Mouse (Mus musculus) T-helper 2 cell (primary cell): Measurements from ENCODE around the gene Larp1b.

Source experiments
- in situ Hi-C: fragments of 300-600 bp; cut with MboI, MseI; formaldehyde crosslinking; loops from one replicate; pipeline ENCODE4 v1.15.1; 2025; ENCODE audit warnings: high pct_unique_total_duplicates

Gene Larp1b

DNA sequence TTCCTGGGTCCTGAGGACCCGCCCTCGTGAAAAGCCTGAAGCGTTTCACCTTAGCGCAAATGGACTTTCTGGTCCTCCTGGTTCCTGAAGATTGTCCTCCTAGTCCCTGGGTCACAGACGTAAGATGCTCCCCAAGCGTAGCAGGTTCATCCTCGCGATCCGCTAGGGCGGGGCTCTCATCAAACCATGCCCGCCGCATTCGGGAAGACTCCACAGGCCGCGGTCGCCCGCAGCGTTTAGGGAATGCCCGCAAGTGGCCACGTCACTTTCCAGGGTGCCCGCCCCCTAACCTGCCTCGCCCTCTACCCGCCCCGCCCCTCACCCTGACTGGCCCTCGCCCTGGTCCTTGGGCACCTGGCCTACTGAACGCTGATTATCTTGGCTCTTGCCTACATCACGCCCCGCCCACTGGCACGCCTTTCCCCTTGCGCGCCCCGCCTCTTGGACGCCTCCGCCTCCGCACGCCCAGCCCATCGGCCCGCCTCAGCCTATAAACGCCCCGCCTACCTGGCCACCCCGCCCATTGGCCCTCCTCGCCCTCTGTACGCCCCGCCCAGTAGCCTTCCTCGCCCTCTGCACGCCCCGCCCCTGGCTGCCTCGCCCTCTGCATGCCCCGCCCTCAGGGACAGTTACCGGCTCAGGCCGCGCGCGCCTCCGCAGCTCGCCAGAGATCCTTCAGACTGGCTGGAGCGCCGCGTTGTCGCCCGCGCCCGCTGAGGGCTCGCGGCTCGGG is at the start of gene Larp1b:
Larp1b (plus strand) TSS at position 659 of the 733 bp plus-strand sequence.
- in situ Hi-C loops: no loop called here

DNA sequence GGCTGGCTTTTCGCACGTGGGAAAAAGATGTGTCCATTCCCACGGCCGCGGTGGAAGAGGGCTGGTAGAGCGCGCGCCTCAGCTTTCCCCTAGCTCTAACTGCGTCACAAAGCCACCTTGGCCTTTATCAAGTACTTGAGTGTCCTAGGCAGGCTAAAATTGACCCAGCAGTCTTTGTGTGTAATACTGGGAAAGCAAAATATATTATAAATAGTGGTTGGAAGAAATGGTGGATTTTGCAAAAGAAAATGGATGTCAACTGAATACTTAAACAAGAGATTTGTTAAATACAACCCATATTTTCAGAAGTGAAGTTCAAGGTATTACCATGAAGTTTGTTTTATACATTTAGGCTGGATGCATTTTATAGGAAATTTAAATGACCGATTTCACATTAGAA is 47.2 kb upstream of the Larp1b start, which contains the start of gene 1700034I23Rik:
1700034I23Rik (minus strand) TSS at position 101 of the 400 bp plus-strand sequence.
- in situ Hi-C loops: loop anchor here (5.0 kb wide), 1 partner anchor 45 kb away; no protein-coding TSS in a partner anchor

DNA sequence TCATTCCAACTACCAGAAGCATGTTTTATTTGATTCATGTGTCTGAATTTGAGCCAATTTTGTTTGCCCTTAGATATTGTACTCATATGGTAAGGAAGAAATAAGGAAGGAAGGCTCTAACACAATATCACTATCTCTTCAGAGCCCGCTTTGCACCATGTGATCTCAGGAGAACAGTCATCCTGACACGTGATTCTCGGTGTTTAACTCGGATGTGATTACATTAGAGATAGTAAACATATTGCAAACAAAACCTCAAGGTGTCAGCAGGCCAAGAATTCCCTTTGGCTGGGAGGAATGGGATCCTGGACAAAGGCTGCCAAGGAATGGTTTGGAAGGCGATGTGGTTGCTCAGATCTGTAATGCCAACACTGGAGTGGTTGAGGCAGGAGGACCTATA is 11.4 kb upstream of the Larp1b start:
- in situ Hi-C loops: no loop called here

DNA sequence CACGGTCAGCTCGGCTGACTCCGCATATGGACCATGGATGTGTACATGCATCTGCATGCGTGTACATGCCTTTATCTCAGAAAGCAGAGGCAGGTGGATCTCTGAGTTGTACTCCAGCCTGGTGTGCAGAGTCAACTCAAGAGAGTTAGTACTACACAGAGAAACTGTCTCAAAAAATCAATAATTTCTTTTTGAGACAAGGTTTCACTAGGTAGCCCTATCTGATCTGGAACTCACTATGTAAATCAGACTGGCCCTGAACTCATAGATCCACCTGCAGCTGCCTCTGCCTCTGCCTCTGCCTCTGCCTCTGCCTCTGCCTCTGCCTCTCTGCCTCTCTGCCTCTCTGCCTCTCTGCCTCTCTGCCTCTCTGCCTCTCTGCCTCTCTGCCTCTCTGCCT is 11.0 kb upstream of the Larp1b start:
- in situ Hi-C loops: no loop called here

DNA sequence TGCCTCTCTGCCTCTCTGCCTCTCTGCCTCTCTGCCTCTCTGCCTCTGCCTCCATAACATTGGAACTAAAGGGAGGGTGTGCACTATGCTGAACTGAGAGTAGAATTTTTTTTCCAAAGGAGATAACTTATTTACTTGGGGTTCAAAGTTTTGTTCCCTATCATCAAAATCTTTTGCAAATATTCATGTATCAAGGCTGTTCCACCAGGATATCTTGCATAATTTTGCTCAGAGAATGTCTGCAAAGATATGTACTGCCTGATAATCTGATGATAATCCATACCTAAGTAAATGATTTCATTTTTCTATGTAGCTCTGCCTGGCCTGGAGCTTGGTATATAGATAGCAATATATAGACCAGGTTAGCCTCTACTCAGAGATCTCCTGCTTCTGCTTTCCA is 10.6 kb upstream of the Larp1b start:
- in situ Hi-C loops: no loop called here

DNA sequence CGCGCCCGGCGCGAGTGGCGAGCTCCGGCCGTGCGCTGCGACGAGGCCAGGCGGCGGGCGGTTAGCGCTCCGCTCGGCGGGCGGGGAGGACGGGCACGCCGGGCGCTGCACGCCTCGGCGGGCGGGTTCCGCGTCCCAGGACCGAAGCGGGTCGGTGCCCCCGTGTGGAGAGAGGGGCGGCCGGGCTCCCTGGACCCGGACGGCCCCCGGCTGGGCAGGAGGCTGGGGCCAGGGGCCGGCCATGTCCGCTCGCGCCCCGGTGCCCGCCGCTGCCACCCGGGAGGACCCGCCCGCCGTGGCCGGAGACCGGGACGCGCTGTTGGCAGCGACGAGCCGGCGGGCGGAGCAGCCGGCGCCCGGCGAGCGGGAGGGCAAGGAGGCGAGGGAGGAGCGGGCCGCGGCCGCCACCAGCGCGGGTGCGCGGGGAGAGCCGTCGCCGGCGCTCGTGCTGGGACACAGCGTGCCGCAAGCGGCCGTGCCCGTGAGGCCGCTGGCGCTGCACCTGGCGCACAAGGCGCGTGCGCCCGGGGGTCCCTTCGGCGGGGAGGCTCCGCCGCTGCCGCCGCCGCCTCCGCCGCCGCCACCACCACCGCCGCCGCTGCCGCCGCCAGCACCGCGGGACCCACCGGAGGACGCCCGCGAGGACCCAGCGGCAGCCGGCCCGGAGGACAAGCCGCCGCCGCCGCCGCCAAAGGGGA is 424 bp downstream of the Larp1b start:
- in situ Hi-C loops: loop anchor here (25.0 kb wide), 1 partner anchor 413 kb away; the partner anchor contains the start of gene Intu

DNA sequence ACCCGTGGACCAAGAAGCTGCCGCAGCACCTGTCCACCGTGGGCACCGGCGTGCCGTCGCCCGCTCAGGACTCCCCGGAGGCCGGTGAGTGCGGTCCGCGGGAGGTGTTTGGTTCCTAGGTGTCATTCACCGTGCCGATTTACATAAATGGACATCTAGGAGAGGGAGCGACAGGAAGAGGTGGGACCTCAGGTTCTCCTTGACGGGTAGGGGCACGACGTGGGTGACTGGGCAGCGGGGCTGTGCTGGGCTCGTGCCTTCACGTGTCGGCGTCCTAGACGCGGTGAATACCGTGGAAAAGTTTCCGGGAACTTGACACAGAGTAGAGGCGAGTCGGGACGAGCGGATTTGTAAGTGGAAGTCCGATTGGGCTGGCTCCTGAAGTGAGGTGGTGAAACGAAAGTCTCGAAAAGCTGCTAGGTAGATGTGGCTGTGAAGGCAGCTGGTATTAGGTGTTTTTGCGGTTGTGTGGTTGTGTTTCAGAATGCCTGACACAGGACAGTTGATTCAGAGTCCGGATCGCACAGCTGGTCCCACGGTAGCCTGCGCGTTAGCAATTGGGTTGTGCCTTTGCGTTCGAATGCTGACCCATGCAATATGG is 1.1 kb downstream of the Larp1b start:
- in situ Hi-C loops: loop anchor here (25.0 kb wide), 1 partner anchor 413 kb away; the partner anchor contains the start of gene Intu

DNA sequence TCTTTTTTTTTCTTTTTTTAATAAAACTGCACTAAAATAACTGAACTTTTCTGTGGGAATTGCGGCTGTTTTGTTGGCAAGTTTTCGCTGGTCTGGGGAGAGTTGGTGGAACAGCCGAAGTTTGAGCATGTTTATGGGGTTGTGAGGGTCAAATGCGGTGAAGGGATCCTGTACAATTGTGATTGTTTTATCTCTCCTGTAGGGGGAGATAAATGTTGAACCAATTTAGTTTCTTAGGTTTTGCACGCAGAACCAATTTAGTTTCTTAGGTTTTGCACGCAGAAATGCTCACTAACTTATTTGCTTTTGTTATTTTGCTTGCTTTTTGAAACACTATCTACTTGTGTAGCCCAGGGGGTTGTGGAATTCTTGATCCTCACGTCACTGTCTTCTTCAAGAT is 1.7 kb downstream of the Larp1b start:
- in situ Hi-C loops: loop anchor here (25.0 kb wide), 1 partner anchor 414 kb away; the partner anchor contains the start of gene Intu

DNA sequence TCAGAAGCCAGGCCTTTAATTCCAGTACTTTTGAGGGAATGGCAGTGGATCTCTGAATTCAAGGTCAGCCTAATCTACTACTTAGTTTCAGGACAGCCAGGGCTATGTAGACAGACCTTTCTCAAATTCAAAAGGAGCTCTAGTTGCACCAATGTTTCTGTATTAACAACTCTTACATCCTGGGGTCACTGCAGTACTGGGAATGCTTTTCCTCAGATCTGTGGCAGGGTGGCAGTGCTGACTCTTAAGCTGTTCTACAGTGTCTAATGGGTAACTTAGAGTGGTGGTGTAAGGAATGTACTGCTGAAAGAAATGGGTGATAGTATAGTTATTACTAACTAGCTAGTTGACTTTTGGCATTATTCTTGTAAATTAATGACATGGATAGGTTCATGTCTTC is 3.0 kb downstream of the Larp1b start:
- in situ Hi-C loops: loop anchor here (25.0 kb wide), 1 partner anchor 415 kb away; the partner anchor contains the start of gene Intu

DNA sequence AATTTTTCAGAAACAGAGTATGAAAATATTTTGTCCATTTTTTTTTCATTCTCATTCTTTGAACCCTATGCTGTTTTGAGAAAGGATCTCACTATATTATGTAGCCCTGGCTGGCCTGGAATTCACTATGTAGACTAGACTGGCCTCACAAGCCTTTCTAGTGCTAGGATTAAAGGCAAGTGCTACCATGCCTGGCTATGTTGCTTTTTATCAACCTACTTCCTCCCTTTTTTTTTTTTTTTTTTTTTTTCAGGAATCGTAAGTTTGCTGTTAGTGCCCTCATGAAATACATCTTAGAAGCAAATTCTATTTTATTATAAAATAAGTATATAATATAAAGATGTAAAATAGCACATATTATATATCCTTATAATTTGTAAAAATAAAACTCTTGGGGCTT is 5.2 kb downstream of the Larp1b start:
- in situ Hi-C loops: loop anchor here (25.0 kb wide), 1 partner anchor 417 kb away; the partner anchor contains the start of gene Intu

DNA sequence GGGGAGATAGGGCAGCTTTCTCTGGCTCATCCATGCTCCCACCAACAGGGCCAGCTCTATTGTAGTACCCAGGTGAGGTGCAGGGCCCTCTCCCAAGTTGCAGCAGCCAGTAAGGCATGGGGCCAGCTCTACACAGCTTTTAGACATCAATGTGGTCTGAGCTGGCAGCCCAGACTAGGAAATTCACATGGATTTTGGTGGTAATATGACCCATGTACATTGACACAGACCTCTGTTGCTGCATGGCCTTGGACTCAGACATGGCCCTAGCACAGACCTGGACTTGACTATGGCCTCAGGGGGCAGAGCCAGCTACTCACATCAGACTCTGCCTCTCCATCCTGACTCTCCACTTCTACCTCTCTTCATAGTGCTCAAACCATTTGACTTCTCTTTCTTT is 9.2 kb downstream of the Larp1b start:
- in situ Hi-C loops: loop anchor here (25.0 kb wide), 1 partner anchor 422 kb away; the partner anchor contains the start of gene Intu

DNA sequence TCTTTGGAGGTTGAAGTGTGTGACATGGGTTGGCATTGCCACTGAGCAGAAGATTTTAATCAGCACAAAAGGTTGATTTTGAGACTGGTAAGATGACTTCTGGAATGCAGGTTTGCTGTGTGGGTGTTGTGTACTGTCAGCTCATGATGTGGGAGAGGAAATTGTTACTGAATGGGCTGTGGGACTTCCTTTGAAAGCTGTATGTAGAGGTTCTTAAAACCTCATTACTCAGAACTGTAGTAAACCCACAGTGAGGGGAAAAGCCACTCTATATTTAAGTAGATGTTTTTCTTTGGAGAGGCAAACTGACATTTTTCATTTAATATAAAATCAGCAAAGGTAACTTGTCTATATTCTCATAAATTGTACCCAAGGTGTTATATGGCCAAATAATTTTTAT is 31.1 kb downstream of the Larp1b start:
- in situ Hi-C loops: no loop called here

DNA sequence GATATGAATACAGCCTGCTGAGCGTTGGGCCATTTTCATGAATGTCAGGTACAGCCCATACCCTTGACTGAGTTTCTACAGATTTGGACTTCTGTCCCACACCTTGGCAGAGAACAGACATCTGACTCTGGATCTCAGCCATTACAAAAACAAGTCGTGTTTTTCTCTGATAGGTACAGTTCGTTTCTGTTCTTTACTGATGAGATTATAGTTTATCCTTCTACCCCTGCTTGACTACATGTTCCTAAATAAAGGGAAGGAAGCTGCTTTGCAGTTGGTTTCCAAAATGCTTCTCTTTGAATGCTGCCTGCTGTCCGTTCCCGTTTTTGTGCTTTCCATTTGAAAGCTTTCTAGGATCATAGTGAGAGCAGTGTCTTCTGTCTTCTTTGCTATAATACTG is 37.9 kb downstream of the Larp1b start:
- in situ Hi-C loops: no loop called here

DNA sequence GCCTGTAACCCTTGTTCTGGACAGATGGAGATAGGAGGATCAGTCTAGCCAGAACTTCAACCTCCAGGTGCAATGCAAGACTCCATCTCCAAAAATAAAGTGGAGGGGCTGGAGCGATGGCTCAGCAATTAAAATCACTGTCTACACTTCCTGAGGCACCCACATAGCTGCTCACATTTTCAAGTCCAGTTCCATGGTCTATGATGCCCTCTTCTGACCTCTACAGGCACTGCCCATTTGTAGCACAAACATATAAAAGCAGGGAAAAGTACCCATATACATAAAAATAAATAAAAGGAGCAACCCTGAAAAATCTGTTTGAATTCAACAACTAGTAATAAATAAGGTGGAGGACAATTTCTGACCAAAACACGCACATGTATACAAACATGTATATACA is 39.1 kb downstream of the Larp1b start:
- in situ Hi-C loops: no loop called here

DNA sequence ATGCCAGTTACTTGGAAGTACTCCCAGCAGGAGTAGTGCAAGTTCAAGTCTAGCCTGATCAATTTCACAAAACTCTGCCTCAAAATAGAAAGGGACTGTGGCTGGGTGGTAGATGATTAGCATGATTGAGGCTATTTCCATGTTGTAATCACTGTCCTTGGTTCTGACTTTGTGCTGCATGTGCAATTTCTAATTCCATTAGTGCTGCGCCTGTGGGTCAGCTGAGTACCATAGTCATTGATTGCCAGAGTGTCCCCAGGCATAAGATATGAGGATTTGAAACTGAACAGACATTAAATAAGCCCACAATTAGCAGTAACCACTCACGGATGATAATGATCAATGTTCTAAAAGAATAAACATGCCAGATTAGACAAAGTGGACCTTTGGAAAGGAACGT is 41.9 kb downstream of the Larp1b start:
- in situ Hi-C loops: no loop called here

DNA sequence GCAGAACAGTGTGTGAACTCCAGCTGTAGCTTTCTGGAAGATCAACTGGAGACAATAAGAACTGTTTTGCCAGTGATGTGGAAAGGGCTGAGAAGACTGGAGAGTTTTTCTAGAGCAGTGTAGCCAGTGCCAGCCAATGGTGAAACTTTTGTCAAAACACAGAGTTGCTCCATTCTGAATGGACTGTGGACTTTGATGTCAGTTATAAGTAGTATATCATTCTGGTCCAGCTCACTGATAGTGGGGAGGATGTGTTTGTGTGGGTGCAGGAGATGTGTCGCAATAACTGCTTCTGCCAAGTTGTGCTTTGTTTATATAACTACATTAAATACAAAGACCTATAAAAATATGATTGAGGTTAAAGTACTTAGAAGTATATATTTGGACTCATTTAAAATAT is 45.5 kb downstream of the Larp1b start:
- in situ Hi-C loops: no loop called here

DNA sequence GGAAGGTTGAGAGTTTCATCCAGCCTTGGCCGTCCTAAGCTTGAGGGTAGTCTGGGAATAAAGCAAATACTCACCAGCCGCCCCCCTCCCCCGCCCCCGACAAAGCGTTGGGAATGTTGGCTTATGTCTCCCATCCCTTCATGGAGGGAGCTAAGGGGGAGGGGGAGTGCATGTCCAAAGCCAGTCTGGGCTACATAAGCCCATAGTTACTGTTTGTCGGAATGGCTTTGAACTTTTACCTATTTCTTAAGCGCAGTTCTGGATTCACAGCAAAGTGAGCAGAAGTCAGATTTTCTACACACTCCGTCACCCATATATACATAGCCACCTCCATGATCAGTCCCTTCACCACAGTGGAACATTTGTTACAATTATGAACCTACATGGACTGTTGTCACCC is 59.7 kb downstream of the Larp1b start:
- in situ Hi-C loops: no loop called here

DNA sequence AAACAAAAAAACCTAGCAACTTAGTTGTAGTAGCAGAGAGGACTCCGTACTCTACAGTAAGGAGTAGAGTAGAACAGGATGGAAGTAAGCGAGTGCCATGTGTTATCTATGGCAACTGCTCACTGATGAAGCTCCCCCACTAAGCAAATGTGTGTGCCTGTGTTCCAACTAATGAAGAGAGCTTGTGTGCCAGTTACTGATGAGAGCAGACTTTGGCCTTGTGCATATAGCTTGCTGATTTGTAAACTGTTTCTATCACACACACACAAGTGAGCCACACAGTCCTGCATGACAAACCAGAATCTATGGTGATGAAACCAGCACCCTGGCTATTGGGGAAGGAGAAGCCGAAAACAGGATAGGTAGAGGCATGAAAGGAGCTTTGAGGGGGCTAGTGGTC is 60.4 kb downstream of the Larp1b start:
- in situ Hi-C loops: no loop called here

DNA sequence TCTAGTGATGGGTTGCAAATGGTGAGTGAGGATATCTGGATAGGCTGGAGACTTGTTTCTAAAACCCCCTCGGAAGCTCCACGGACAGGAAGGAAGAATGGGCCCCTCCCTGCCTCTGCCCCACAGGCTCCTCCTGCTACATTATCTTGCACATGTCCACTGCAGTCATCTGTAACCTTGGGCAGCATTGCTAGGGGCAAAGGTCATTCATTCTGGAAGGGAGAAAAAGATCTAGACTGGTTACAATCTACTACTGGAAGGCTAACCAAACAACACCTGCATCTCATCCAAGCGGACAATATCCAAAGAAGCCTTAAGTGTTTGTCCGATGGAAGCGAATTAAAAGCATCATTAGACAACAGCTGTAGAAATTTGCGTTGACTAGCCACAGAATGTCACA is 61.1 kb downstream of the Larp1b start:
- in situ Hi-C loops: no loop called here

DNA sequence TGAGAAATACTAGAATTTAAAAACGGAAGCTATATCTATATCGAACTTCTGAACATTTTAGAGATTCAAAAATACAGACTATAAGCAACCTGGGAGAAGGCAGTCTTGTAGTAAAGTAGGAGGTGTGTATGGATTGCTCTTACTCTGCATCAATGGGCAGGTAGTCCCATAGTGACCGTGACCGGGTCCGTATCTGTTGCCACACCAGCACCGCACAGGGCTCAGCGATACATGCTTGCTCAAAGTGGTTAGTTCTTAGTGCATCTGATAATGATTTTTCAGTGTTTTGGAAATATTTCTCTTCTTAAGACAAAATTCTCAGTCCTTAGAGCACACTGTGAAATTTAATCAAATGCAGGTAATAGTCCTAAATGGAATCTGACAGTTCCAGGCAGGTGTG is 62.8 kb downstream of the Larp1b start:
- in situ Hi-C loops: no loop called here

DNA sequence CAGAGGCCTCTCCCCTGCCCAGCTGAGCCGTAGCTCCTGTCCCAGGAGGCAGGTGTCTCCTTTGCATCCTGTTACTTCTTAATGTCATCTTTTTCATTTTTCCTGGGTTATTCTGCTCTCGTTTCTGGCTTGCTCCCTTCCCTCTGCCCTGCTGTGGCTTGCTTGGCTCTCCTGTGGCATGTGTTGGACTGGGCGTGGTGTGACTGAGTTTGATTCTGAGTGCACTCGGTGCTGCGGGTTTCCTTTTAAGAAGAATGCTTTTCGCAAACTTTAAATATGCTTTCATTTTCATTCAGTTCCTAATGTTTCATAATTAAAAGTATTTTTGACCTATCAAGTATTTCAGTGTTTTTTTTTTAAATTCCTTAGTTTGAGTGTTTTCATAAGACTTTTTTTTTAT is 65.3 kb downstream of the Larp1b start:
- in situ Hi-C loops: no loop called here

DNA sequence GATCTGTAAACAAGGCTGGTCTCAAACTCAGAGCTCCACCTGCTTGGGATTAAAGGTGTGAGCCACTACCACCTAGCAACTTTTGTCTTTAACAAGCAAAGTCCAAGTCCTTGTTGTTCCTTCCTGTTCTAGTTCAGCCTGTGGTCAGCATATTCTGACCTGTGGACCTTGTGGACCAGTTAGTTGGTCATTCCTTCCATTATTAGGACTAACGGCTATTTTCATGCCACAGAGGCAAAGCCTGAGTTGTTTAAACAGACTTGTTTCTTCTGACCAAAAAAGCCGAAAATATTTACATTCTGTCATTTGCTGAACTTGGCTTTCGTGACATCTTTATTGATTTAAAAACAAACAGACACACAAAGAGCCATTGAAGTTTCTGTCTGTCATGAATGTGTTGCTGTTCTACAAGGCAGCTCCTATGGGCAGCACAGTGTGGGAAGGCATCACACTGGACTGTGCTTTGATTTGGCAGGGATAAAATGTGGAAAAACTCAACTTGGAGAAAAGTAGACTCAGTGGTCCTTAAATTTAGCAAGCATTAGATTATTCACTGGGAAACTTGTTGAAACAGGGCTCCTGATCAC is 68.5 kb downstream of the Larp1b start:
- in situ Hi-C loops: no loop called here
